Mouse (Mus musculus): ENCODE data around the gene 1700034J05Rik.

Gene 1700034J05Rik

GRCm38 (mm10) chr6:146918341-146918740, 35.9 kb downstream of the 1700034J05Rik start:
- no peak for DNase-seq (ENCODE audit: low spot score)

- DNase-seq (ENCODE audit: low spot score) = no peak
Observed at GRCm38 (mm10) chr6:146917396-146917795, 36.8 kb downstream of the 1700034J05Rik start.

GRCm38 (mm10) chr6:146915808-146916207, 38.4 kb downstream of the 1700034J05Rik start:
- no peak for DNase-seq (ENCODE audit: low spot score)

GRCm38 (mm10) chr6:146913489-146914198, 40.6 kb downstream of the 1700034J05Rik start:
- no peak for DNase-seq (ENCODE audit: low spot score)

- DNase-seq (ENCODE audit: low spot score) = no peak
Observed at GRCm38 (mm10) chr6:146912835-146913488, 41.3 kb downstream of the 1700034J05Rik start.

- DNase-seq (ENCODE audit: low spot score) = no peak
Observed at GRCm38 (mm10) chr6:146910801-146911200, 43.4 kb downstream of the 1700034J05Rik start.

GRCm38 (mm10) chr6:146909725-146910489, 44.3 kb downstream of the 1700034J05Rik start:
- no peak for DNase-seq (ENCODE audit: low spot score)

- DNase-seq (ENCODE audit: low spot score) = no peak
Observed at GRCm38 (mm10) chr6:146908801-146909200, 45.4 kb downstream of the 1700034J05Rik start.

- DNase-seq (ENCODE audit: low spot score) = no peak
Observed at GRCm38 (mm10) chr6:146907795-146908190, 46.4 kb downstream of the 1700034J05Rik start.

- no peak for DNase-seq (ENCODE audit: low spot score)
Observed at GRCm38 (mm10) chr6:146907061-146907794, 47.0 kb downstream of the 1700034J05Rik start.

GRCm38 (mm10) chr6:146906000-146906786, 48.0 kb downstream of the 1700034J05Rik start:
- no peak for DNase-seq (ENCODE audit: low spot score)

GRCm38 (mm10) chr6:146904707-146905106, 49.5 kb downstream of the 1700034J05Rik start:
- DNase-seq (ENCODE audit: low spot score) = no peak

- DNase-seq (ENCODE audit: low spot score) = no peak
Observed at GRCm38 (mm10) chr6:146903632-146904031, 50.6 kb downstream of the 1700034J05Rik start.

- DNase-seq (ENCODE audit: low spot score) = no peak
Observed at GRCm38 (mm10) chr6:146901929-146902328, 52.3 kb downstream of the 1700034J05Rik start.

Data from layer of hippocampus, adult 11-12 months (tissue).